Mouse (Mus musculus) C2C12 (cell line): ENCODE results near the gene Cpa5.

Experiments
- CTCF ChIP-seq: IDR thresholded peaks from one replicate; pipeline ENCODE4 v1.5.1; 2011; ENCODE audit not compliant: control insufficient read depth, insufficient read depth, insufficient read length
- FOSL1 ChIP-seq: IDR thresholded peaks from one replicate; pipeline ENCODE4 v1.8.0; 2011; ENCODE audit warnings: mild to moderate bottlenecking, low read length; ENCODE audit not compliant: poor library complexity, insufficient read depth, severe bottlenecking
- MYOD1 ChIP-seq: IDR thresholded peaks from one replicate; pipeline ENCODE4 v1.6.1; 2011; ENCODE audit warnings: low read depth; ENCODE audit not compliant: control insufficient read depth, insufficient read length
- USF1 ChIP-seq: IDR thresholded peaks from one replicate; pipeline ENCODE4 v1.6.1; 2011; ENCODE audit warnings: low read depth, mild to moderate bottlenecking, control low read depth, moderate library complexity

DNA sequence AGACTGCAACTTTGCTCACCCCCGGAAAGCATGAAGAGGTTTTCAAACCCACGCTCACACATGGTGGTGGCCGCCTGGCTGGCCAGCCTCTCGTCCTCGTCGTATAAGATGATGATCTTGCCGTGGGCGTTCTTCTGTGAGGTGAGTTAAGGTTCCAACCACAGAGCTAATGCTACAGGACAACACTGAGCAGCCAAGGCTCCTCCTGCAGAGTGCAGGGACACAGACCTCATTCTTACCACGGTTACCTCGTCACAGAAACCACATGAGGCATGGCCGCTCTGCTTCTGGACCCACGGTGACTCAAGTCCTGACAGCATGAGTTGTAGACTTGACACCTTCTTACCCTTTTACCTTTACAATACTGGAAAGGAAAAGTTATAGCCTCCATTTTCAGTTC lies 46.5 kb downstream of the Cpa5 start:
- TF ChIP-seq CTCF: no peak
- TF ChIP-seq USF1: no peak
- TF ChIP-seq FOSL1: no peak
- no peak for TF ChIP-seq MYOD1
